Mouse (Mus musculus): ENCODE results near the gene Fpr1.
"Not testable (repeated sequence)": the region's sequence is repeated elsewhere in the genome, so short reads cannot be mapped to it uniquely, and the experiment has no call there.

Gene Fpr1

DNA sequence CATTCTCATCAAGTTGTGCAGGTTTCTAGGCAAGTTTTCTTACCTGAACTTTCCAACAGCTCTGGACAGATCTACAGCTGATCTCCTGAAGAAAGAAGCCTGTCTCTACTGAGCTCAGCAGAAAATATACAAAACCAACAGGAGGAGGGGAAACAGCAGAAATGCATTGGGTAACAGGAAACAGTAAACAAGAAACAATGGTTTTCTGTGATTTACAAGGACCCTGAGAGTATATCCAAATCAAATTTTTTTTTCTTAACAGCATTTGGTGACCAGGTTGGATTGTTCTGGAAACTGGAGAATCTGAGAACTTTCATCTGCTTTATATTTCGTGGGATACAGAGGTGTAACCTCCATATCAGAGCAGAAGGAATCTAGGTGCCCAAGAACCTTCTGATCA lies at the start of gene Fpr1:
Gene Fpr1, minus strand, starts transcription at position 101 of the 400 bp plus-strand sequence.
- DNase-seq (ENCODE audit: low spot score), result no peak

DNA sequence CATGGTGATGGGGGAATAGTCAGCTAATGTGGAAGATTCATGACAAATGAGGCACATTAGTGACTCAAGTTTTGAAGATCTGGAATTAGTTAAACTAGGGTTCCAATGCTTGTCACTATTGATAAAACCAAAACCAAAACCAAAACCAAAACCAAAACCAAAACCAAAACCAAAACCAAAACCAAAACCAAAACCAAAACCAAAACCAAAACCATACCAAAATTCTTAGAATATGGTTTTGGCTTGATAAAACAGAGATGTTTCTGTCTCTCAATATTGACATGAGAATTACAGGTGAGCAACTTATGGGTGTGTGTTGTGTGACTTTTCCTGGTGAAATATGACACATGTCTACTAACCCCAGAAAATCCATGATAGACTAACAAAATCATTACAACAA lies 34.0 kb upstream of the Fpr1 start:
- no peak for DNase-seq (ENCODE audit: low spot score)

DNA sequence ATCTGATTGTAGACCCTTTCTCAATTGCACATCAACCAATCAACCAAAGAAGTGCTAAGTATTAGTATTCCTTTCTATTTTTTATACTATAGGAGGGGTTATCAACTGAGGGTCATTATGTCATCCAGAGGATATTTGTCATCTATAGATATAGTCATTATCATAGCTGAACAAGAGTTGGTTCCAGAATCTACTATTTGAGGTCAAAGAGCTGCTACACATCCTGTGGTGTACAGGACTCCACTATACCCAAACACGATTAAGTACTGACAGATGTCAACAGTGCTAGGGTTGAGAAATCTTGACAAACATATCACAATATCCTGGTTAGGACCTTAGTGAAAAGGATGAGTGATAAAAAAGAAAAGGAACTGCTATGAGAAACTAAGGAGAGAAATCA lies 33.6 kb upstream of the Fpr1 start:
- no peak for DNase-seq (ENCODE audit: low spot score)

DNA sequence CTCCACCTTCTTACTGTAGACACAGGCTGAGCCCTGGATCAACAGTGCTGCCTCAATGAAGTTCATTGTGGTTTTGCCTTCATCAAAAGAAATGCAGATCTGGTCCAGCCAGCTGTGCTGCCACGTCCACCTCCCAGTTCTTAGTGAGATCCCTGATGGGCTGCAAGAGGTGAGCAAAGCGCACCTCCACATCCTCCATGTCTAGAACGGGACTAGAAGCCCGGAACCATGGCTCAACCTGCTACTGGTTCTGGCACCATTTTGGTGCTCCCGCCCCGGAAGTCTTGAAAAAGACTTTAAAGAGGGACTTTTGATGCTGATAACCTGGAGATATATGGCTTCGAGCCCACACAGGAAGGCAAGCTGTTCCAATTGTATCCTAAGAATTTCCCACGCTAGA lies 28.9 kb upstream of the Fpr1 start:
- DNase-seq (ENCODE audit: low spot score), result not testable (repeated sequence)

DNA sequence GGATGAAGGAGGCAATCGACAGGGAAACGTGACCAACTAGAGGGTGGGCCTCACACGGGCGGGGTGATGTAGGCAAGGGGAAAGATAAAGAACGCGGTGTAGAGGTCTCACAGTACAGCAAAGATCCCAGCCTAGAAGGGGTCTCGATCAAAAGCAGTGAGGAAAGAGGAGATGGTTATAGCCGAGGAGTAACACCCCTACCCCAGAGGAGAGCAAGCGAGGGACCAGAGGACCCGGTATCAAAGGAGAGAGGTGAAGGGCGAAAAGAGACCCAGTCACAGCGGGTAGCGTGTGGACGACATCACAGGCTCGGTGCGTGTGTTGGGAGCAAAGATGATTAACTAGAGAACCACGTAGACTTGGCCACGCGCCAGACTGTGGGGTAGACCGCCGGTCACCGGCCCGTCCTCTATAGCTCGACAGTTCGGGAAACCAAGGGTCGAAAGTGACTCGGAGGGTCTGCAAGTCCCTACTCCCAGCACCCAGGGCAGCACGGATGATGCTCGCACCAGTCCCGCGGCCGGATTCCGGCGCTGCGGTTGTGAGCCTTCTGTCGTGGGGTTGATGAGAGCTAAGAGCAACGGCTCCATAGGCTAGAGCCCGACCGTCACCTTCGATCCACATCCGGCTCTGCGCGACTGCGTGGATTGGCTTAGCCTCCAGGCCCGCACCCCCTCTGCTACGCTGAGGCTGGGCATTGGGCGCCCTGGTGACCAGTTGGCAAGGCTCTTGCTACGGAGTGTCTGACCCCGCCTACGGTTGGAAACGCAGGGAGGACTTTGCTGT lies 26.1 kb upstream of the Fpr1 start:
- peak; percentile 74 for DNase-seq (ENCODE audit: low spot score)

DNA sequence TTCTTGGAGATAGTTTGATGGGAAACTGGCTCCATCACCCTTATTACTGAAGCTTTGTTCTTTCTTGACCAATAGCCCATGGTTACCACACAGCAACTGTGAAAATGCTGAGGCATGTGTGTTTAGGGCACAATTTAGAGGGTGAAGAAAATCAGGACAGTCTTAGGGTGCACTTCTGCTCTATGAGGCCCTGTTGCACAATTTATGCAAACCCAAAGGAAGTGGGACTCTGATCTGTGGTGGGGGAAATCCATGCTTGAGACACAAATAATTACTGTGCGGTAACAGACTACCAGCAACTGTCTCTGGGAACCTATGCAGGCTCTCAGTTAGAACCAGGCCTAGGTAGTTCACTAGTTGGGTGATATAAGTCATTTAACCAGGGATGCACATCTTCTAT lies 17.0 kb upstream of the Fpr1 start:
- DNase-seq (ENCODE audit: low spot score), result peak; percentile 30

DNA sequence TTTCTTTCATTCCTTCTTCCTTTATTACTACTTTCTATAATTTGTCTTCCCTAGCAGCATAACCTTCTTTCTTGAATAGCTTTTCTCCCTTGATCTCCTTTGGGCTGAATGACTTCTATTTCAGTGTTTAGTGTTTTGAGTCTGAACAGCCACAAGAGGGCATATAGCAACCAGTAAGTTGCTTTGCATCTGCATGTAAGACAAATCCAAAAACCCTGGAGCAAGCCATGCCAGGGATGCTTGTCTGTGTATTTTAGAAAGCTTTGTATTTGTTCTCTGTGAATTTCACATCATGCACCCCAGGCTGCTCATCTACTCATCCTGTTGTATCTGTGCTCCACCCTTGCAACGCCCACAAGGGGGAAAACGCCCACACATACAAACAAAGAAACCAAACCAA lies 15.5 kb upstream of the Fpr1 start:
- no peak for DNase-seq (ENCODE audit: low spot score)

DNA sequence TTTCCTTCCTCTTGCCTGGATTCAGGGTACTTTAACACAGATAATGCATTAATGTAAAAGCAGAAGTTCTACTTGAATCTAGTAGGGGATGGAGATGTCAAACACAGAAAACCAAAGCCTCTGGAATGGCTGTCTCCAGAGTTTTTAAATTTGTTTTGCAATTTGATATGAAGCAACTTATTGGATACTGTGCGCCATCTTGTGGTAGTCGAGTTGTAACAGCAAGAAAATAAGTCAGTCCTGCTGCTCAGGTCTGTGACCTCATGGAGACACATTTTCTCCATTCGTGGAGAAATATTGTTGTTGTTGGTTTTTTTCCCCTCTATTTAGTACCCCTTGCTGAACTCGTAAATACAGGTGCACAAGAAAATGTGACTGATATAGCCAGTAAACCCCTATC lies 12.3 kb upstream of the Fpr1 start:
- DNase-seq (ENCODE audit: low spot score), result peak; percentile 55

DNA sequence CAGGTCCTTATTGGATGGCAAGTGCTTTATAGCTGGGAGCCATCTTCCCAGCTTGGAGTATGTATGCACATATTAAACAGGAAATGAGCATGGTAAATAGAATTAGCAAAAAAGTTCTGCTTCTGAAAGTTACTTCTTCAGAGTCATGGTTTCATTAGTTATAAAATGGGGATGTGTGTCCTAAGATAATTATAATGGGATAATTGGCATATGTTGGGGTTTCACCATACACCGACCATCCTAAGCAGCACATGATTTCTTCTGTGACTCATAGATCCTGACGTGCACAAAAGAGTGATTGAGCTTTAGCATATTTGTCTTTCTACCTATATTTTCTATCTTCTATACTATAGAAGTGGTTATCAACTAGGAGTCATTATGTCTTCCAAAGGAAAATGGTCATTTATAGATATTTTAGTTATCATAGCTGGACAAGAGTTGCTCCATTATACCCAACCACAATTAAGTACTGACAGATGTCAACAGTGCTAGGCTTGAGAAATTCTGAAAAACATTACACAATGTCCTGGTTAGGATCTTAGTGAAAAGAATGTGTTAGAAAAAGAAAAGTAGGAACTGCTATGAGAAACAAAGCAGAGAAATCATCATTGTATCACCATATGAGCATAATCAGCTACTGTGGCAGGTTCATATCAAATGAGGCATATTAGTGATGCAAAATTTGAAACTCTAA lies 6.1 kb upstream of the Fpr1 start:
- DNase-seq (ENCODE audit: low spot score), result no peak

DNA sequence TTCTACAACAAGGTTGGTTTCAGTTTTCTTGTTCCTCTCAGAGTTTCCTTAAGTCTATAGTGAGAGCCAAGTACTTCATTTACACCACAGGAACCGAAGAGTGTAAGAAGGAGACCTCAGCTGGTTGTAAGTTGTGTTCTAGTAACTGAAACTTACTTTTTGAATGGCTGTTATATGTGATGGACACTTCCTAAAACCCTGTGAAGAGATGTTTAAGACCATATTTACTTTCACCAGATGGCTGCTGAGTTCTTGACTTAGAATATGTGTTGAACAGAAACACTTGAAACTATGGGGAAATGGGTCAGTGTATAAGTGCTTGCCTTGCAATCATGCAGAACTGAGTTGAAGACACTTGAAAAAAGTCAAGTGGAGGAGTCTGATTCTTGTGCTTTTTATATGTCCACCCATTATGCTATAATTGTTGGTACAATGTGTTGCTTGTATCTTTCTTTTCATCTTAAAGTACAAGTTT lies 4.1 kb upstream of the Fpr1 start, which contains the start of the genes Fpr2 and Fpr3:
Gene Fpr2, plus strand, starts transcription at position 51 of the 475 bp plus-strand sequence.
Gene Fpr3, plus strand, starts transcription at position 79 of the 475 bp plus-strand sequence.
- no peak for DNase-seq (ENCODE audit: low spot score)

DNA sequence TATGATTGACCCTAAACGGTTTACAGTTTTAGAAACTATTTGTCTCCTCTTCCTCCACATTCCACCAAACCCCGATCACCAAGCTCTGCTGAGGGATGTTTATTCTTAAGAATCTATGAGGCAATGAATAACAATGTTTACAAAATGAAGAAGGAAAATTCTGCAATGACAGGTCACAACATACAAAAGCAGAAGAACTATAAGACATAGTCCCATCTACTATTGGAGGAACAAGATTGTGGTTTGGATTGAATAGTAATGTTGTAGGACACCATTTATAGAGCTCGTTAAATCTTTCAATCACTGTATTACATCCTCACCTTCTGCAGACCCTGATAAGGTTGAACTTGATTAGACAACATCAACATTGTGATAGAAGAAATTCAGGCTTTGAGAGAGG lies 1.1 kb downstream of the Fpr1 start:
- no peak for DNase-seq (ENCODE audit: low spot score)

DNA sequence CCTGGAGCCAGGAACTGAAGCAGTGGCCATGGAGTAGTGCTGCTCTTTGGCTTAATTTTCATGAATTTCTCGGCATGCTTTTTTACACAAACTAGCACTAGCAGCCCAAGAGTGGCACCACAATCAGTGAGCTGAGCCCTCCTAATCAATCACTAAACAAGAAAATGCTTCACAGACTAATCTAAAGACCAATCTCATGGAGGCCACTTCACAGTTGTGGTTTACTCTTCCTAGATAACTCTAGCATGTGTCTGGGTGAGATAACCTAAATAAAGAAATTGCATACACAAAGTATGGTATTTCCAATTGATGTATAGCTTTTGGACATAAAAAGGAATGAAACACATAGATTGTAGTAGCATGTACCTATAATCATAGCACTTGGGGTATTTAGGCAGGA lies 4.4 kb downstream of the Fpr1 start:
- DNase-seq (ENCODE audit: low spot score), result no peak

DNA sequence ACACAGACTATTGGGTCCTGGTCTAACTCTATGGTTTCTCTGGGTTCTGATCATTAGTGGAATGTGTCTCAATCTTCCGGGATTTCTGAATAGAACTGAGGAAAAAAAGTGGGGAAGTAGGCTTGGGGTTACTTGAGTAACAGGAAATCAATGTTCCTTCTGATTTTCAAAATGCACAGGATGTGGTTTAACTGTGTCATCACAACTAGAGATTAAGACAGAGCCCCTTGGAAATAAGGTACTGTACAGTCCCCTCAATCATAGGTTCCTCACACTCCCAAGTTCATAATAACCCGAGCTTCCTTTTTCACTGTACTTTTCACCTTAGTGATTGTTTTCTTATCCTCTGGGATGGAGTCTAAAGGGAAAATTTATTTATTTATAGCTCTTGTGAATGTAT lies 12.0 kb downstream of the Fpr1 start:
- DNase-seq (ENCODE audit: low spot score), result peak; percentile 28

DNA sequence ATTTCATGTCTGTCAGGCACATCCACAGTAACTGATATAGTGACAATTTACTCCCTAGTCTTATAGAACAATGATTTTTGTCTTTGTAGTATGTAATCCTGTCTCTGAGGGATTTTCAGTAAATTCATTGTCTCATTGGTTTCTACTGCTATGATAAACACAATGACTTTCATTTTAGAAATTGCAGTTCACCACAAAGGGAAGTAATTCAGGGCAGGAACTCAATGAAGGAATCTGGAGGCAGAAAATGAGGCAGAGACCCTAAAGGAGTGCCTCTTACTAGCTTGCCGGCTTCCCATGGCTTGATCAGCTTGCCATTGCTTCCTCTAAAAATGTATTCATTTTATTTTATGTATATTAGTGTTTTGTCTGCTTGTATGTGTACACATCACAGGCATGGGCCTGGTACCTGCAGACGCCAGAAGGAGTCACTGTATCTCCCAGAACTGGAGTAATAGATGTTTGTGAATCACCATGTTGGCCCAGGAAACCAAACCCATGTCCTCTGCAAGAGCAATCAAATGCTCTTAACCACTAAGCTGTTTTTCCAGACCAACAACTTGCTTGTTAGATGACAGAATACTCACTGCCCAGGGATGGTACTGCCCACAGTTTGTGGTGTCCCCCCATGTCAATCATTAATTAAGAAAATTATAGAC lies 12.7 kb downstream of the Fpr1 start:
- DNase-seq (ENCODE audit: low spot score), result no peak

DNA sequence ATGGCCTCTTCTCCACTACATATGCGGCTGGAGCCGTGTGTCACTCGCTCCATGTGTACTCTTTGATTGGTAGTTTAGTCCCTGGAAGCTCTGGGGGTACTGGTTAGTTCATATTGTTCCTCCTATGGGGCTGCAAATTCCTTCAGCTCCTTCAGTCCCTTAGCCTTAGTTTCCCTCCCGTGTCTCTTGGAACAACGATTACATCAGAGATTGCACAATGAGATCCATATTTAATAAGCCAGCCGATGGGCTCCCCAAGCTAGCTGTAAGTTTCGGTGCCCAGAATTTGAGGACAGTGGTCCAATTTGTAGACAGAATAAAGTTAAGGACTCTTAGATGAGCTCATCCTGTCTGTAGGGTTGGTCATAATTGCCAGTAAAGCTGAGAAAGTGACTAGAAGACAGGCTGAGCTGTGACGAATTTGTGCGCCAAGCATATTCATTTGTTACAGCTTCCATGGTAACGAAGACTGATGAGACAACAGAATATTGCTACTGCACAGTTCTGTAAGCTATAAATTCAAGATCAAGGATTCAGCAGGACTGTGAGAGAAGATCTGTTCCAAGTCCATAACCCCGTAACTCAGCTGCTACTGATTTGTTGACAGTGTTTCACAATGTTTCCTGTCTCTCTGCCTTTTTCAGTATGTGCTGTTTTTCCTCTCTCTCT lies 16.8 kb downstream of the Fpr1 start:
- DNase-seq (ENCODE audit: low spot score), result no peak

DNA sequence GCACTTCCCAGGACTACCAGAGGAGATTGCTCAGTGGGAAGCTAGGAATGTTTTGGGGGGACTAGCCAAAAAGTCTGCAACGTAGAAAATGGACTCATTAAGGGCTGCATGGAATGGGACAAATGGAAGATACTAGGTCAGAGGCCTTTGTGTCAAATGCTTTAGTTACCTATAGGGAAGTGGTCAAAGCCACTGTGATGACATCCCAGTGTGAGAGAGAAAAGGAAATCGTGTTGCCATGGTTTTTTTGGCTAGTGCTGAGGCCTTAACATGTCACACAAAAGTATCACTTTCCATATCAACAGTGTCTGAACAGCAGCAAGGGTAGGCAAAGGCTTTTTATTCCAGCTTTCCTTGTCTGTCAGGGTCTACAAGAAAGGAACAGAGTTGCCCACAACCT lies 18.6 kb downstream of the Fpr1 start:
- peak; percentile 37 for DNase-seq (ENCODE audit: low spot score)

DNA sequence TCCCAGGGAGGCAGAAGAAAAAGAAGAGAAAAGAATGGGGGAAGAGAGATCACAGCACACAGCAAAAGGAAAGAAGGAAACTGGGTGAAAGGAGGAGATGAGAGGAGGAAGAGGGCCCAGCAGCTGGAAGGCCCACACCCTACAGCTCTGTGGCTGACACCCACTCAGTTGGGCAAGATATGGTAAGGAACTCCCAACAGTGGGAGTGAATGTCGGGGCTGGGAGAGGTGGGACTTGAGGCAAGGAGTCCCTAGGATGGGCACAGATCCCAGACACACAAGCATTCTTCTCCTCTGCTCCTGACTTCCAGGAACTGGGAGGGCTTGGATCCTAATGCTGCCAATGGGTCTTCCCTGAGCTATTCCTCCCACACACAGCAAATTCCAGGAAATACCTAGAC lies 21.4 kb downstream of the Fpr1 start:
- DNase-seq (ENCODE audit: low spot score), result peak; percentile 38

DNA sequence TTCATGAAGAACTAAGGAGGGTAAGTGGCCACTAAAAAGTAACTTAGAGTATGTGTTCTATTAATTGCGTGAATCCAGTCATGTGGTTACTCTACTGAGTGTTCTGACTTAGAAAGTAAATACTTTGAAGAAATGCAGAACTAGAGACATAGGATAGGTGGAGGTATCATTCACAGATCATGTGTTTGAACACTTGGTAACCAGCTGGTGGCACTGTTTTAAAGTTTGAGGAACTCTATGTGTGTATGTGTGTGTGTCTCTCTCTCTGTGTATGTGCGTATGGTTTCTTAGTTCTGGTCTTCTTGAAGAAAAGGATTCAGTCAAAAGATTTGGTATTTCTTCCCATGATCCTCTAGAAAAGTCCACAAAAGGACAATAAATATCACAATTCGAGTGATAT lies 23.6 kb downstream of the Fpr1 start:
- no peak for DNase-seq (ENCODE audit: low spot score)

DNA sequence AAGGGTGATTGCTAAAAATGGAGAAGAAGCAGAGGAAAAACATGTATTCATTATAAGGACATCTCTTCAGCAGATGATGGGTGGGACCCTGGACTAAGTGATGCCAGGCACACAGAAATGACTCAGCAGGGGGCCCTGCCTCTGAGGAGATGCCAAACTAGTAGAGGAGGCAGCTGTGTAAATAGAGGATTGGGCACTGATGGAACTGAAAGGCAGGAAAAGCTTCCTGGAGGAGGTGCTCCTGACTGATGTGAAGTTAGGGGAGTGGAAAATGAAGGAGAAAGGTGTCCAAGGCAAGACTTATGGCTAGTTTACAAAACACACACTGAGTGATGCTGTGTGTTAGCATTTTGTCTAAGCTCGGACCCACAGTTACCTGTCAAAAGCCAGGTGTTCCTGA lies 26.3 kb downstream of the Fpr1 start:
- DNase-seq (ENCODE audit: low spot score), result no peak

DNA sequence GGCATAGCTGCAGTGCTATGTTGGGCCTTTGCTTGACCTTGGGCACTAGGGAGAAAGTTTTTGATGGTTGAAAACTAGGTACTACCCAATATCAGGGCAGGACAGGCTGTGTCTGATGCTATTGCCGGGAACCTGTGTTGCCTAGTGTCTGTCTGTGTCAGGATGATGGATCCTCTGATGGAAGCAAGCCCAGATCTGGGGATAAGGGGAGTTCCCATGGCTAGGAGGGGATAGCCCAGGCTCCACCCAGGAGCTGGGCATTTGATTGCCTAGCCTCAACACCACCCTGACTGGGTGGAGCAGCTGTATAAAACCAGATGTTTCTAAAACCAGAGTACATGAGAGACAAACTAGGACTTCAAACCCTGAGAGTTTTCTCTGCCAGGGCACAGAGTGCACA lies 27.1 kb downstream of the Fpr1 start:
- peak; percentile 23 for DNase-seq (ENCODE audit: low spot score)

DNA sequence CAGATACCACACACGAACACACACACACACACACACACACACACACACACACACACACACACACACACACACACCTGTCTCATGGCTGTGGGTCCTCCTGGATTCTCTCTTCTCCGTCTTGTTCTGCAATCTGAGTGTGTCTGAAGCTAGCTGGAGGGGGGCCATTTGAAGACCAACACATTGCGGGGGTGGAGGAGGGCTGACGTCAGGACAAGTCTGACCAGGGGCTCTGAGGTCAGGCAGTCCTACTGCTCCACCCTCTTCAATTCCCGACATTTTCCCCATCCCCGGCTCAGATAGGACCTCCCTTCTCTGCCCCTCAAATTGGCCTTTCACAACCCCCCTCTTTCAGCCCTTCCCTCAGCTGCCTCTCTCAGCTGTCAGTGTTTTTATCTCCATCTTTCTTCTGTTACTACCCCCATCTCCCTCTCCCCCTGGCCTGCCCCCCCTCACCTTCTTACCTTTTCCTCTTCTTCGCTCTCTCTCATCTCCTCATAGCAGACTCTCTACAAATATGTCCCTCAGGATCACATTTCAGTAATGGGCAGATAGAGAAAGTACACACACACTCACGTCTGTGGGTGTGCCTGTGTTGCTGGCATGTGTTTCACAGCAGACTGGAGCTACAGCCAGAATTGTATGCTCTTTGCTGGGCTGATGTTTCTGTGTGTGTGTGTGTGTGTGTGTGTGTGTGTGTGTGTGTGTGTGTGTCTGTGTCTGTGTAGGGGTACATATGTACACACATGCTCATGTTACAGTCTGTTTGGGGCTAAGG lies 28.5 kb downstream of the Fpr1 start, which contains the start of gene Has1:
Gene Has1, minus strand, starts transcription at position 142 of the 775 bp plus-strand sequence.
- no peak for DNase-seq (ENCODE audit: low spot score)

All from lung, postnatal 25 days (tissue).